ENCODE assay signal across 12 mouse cellular contexts in the genomic region with DNA sequence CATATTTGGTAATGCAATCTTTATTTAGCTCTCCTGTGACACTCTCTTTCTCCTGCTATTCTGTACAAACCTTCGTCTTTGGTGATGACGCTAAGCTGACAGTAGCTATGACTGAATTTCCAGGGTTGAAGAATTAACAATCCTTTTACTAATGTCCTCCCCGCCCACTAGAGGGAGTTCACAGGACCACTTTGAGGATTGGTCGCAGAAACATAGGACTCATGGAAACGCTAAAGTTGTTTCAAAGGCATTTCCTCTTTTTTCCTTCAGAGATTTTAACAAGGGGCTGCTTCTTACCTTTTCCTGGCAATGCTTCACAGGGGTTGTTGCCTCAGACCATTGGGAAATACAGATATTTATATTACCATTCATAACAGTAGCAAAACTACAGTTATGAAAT. TPM values are rescaled to one million over a fixed set of nuclear protein-coding genes. Genes with fewer than 3 reads are reported as not detected.
A peak's percentile ranks its signal among the peaks of the same experiment; 100 is the strongest.
DNase-seq lines count a peak whose midpoint lies in the region; ATAC-seq and TF ChIP-seq lines count a peak whose summit lies in the region.
"Had no signal": no experiment of that assay in that cellular context is flagged by ENCODE, and none has a peak within 500 bp of the region (broad histone marks: within the 10 kb centered on the region; RNA-seq: fewer than 3 reads in every experiment).

No protein-coding gene starts in this region.

- H3K4me1 ChIP-seq in lung, postnatal 0 days (ENCODE audit: insufficient read depth, low read depth, low read length) = peaks cover 3% of the 10 kb centered on the region; the same call in 1 of the 2 replicates

- H3K27ac ChIP-seq in gastrocnemius, adult 2 months = no peak overlapping the region
- H3K27ac ChIP-seq in lung, postnatal 0 days (ENCODE audit: low read length) = no peak overlapping the region
- H3K27ac ChIP-seq: stomach, embryonic 15.5 days had no signal

- H3K9me3 ChIP-seq in lung, postnatal 0 days (ENCODE audit: low read length) = no peaks in the 10 kb centered on the region
- H3K9me3 ChIP-seq: stomach, embryonic 15.5 days had no signal

- no peak for ATAC-seq in lung, postnatal 0 days

- H3K4me2 ChIP-seq in lung, postnatal 0 days (replicated peaks; ENCODE audit: low read depth, low read length) = no peak overlapping the region
- H3K4me2 ChIP-seq: stomach, embryonic 15.5 days had no signal

- DNase-seq in gastrocnemius, adult 2 months = no peak
- DNase-seq in gastrocnemius, postnatal 10 days = no peak
- DNase-seq in lung, postnatal 0 days (ENCODE audit: low spot score) = peak; percentile 65
- no peak for DNase-seq in lung, adult 18-20 months
- DNase-seq in adipocyte (ENCODE audit: low spot score) = peak; percentile 35
- peak; percentile 30 for DNase-seq in retina, postnatal 1 day
- no peak for DNase-seq in cerebellum, postnatal 36 days
- no peak for DNase-seq in layer of hippocampus, postnatal 25 days (ENCODE audit: extremely low spot score in 1 of 2, low spot score in 1 of 2)
- DNase-seq: cerebellum, postnatal 25 days; heart, postnatal 36 days had no signal

- no peaks in the 10 kb centered on the region for H3K27me3 ChIP-seq in lung, postnatal 0 days (replicated peaks; ENCODE audit: insufficient read depth, low read length)
- H3K27me3 ChIP-seq: stomach, embryonic 15.5 days had no signal

- H3K9ac ChIP-seq in lung, postnatal 0 days (replicated peaks; ENCODE audit: low read depth) = no peak overlapping the region
- H3K9ac ChIP-seq: stomach, embryonic 15.5 days had no signal

- H3K4me3 ChIP-seq in gastrocnemius, adult 2 months = no peak overlapping the region
- no peak overlapping the region for H3K4me3 ChIP-seq in lung, postnatal 0 days (ENCODE audit: low read depth, low read length)
- H3K4me3 ChIP-seq: stomach, embryonic 15.5 days had no signal

- peak; percentile 16; the same call in 1 of the 2 replicates for TF ChIP-seq EP300 in lung, postnatal 0 days (IDR thresholded peaks at IDR 0.05)

- H3K36me3 ChIP-seq in lung, postnatal 0 days (ENCODE audit: insufficient read depth, low read length) = no peaks in the 10 kb centered on the region

- 40% methylated on average over 5 of the region's 5 CpGs for WGBS in lung, postnatal 0 days

- TF ChIP-seq CTCF in gastrocnemius, adult 2 months (IDR thresholded peaks at IDR 0.05) = peak; percentile 53
- TF ChIP-seq CTCF in lung, postnatal 0 days (IDR thresholded peaks at IDR 0.05) = peak; percentile 70

- intact Hi-C loops in gastrocnemius, adult 2 months (cut with DNase I) = no loop called here

RNA-seq across cellular contexts. Expression of gene Nsun3, which starts 4.4 kb away (rescaled TPM):
- 1 to 10 TPM; 6.8 to 7.7 TPM for total RNA-seq in gastrocnemius, adult 2 months (2021)
- total RNA-seq in gastrocnemius, postnatal 10 days (2021) = 10 to 100 TPM in 1 of 2 experiments, 1 to 10 TPM in 1; 7.2 to 10.2 TPM
- polyA plus RNA-seq in lung, postnatal 0 days (2015; fragmentation: Nextera tagmentation; extraction: Ambion mirVana) = 5.6 and 6.2 TPM in 2 replicates
- 10 to 100 TPM in 1 of 2 experiments, 1 to 10 TPM in 1; 8.0 to 15.7 TPM for total RNA-seq in layer of hippocampus, postnatal 25 days (2021)

RNA-seq across cellular contexts. Expression of gene Stx19, which starts 32.2 kb away (rescaled TPM):
- not detected for total RNA-seq in gastrocnemius, adult 2 months (2021)
- not detected for total RNA-seq in gastrocnemius, postnatal 10 days (2021)
- polyA plus RNA-seq in lung, postnatal 0 days (2015; fragmentation: Nextera tagmentation; extraction: Ambion mirVana) = 9.8 and 10.3 TPM in 2 replicates
- total RNA-seq in layer of hippocampus, postnatal 25 days (2021) = not detected
- total RNA-seq: heart, postnatal 36 days; left cerebral cortex, adult 18-20 months had no signal

Comparison
In these comparisons a context has a peak if more than half of its experiments do, and no peak if none do; other contexts are left out.
1. DNase-seq: peak in lung, postnatal 0 days (single experiment), adipocyte (single experiment) and retina, postnatal 1 day (single experiment); none in gastrocnemius, adult 2 months (single experiment), gastrocnemius, postnatal 10 days (single experiment), lung, adult 18-20 months (0 of 2), cerebellum, postnatal 36 days (0 of 2) and layer of hippocampus, postnatal 25 days (0 of 2).